9 mouse cellular contexts compared by ENCODE assay signal in the genomic region with DNA sequence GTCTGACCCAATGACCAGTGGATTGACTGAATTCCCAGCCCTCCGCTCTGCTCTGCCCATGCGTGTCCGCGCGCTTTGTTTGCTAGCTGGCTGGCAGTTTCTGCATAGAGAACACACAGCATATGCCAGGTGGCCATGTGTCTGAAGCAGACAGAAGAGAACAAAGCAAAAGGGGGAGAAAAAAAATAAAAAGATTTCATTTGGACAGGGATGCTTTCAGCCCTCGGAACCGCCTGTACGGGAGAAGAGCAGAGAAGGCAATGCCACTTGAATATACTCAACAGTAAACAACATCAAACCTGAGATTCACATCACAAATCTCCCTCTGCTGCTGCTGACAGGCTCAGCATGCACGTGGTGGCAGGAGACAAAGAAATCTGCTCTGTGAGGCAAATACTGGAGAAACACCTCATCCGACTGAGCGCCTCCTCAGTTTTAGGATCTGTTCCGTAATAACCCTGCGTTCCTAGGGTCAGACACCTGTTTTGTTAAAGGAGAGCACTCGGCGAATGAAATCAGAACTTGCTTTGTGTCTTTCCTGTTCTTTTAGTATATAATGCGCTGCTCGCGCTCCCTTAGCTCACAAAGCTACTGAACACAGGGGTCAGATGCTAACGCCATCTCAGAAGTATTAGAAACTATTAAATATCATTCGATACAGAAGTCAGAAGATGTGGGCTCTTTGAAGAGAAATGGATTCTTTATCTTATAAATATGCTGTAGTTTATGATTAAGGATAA.
DNase-seq lines count a peak whose midpoint lies in the region; ATAC-seq lines count a peak whose summit lies in the region.
"Had no signal": no experiment of that assay in that cellular context is flagged by ENCODE, and none has a peak within 500 bp of the region (broad histone marks: within the 10 kb centered on the region; RNA-seq: fewer than 3 reads in every experiment).

No protein-coding gene starts in this region.

- no peaks in the 10 kb centered on the region for H3K27me3 ChIP-seq in forebrain, embryonic 10.5 days (ENCODE audit: poor library complexity, severe bottlenecking)
- no peaks in the 10 kb centered on the region for H3K27me3 ChIP-seq in midbrain, embryonic 15.5 days (replicated peaks)

- no peaks in the 10 kb centered on the region for H3K36me3 ChIP-seq in forebrain, embryonic 10.5 days (replicated peaks)
- no peaks in the 10 kb centered on the region for H3K36me3 ChIP-seq in midbrain, embryonic 15.5 days (replicated peaks)
- H3K36me3 ChIP-seq: G1E had no signal

- peak overlapping the region; percentile 41 for H3K4me2 ChIP-seq in midbrain, embryonic 15.5 days

- no peaks in the 10 kb centered on the region for H3K9me3 ChIP-seq in forebrain, embryonic 10.5 days
- H3K9me3 ChIP-seq in midbrain, embryonic 15.5 days, result no peaks in the 10 kb centered on the region

- H3K4me3 ChIP-seq in forebrain, embryonic 10.5 days, result no peak overlapping the region
- peak overlapping the region; percentile 15 for H3K4me3 ChIP-seq in midbrain, embryonic 15.5 days

- WGBS in forebrain, embryonic 10.5 days, result 80% methylated on average over 20 of the region's 20 CpGs
- WGBS in midbrain, embryonic 15.5 days, result 17% methylated on average over 20 of the region's 20 CpGs

- H3K27ac ChIP-seq in forebrain, embryonic 10.5 days, result peak overlapping the region; percentile 80
- peak overlapping the region; percentile 94 for H3K27ac ChIP-seq in midbrain, embryonic 15.5 days

- peak overlapping the region; percentile 38 for H3K9ac ChIP-seq in midbrain, embryonic 15.5 days

- DNase-seq in cerebellum, adult 18-20 months, result peak; percentile 57 to 58
- DNase-seq in forebrain, embryonic 10.5 days (ENCODE audit: extremely low spot score, low spot score), result no peak
- DNase-seq in layer of hippocampus, adult 18-20 months (ENCODE audit: low spot score in 2 of 2), result peak; percentile 52 to 73
- no peak for DNase-seq in B cell, adult 2 months
- no peak for DNase-seq in adrenal gland, postnatal 10 days
- DNase-seq in lung, postnatal 14 days, result no peak
- DNase-seq in heart, adult 9 months (ENCODE audit: low spot score in 2 of 2), result no peak

- H3K4me1 ChIP-seq in forebrain, embryonic 10.5 days, result peaks cover 8% of the 10 kb centered on the region
- H3K4me1 ChIP-seq in midbrain, embryonic 15.5 days, result peaks cover 30% of the 10 kb centered on the region

- peak; percentile 94 for ATAC-seq in midbrain, embryonic 15.5 days (replicated peaks)

Comparison
In these comparisons a context has a peak if more than half of its experiments do, and no peak if none do; other contexts are left out.
1. DNase-seq: peak in cerebellum, adult 18-20 months (2 of 2) and layer of hippocampus, adult 18-20 months (2 of 2); none in forebrain, embryonic 10.5 days (single experiment), B cell, adult 2 months (0 of 2), adrenal gland, postnatal 10 days (single experiment), lung, postnatal 14 days (single experiment) and heart, adult 9 months (0 of 2).